Mouse (Mus musculus) mesoderm, embryonic 11.5 days (tissue): ENCODE results near the gene Tanc1.

Source experiments
- DNase-seq: peaks from one replicate; pipeline ENCODE4 v3.0.0-alpha.2; 2012; ENCODE audit warnings: low read depth, low spot score

The Tanc1 gene

GRCm38 (mm10) chr2:59679424-59680020, 67.7 kb downstream of the Tanc1 start:
- DNase-seq: no peak

GRCm38 (mm10) chr2:59680736-59681135, 68.9 kb downstream of the Tanc1 start:
- no peak for DNase-seq

GRCm38 (mm10) chr2:59681181-59681580, 69.3 kb downstream of the Tanc1 start:
- no peak for DNase-seq

GRCm38 (mm10) chr2:59684864-59685605, 73.2 kb downstream of the Tanc1 start:
- DNase-seq: no peak

- no peak for DNase-seq
These were observed 73.7 kb downstream of the Tanc1 start for GRCm38 (mm10) chr2:59685606-59685950.

GRCm38 (mm10) chr2:59688261-59689104, 76.6 kb downstream of the Tanc1 start:
- DNase-seq: peak; percentile 54

- DNase-seq: peak; percentile 55
These were observed 79.3 kb downstream of the Tanc1 start for GRCm38 (mm10) chr2:59691112-59691511.

- no peak for DNase-seq
These were observed 81.6 kb downstream of the Tanc1 start for GRCm38 (mm10) chr2:59693473-59693872.

GRCm38 (mm10) chr2:59697123-59697522, 85.3 kb downstream of the Tanc1 start:
- DNase-seq: no peak

- peak; percentile 71 for DNase-seq
These were observed 86.1 kb downstream of the Tanc1 start for GRCm38 (mm10) chr2:59697722-59698634.

- no peak for DNase-seq
These were observed 86.9 kb downstream of the Tanc1 start for GRCm38 (mm10) chr2:59698635-59699300.

- no peak for DNase-seq
These were observed 88.1 kb downstream of the Tanc1 start for GRCm38 (mm10) chr2:59699893-59700292.

GRCm38 (mm10) chr2:59705221-59705620, 93.4 kb downstream of the Tanc1 start:
- no peak for DNase-seq

- no peak for DNase-seq
These were observed 95.0 kb downstream of the Tanc1 start for GRCm38 (mm10) chr2:59706806-59707205.

GRCm38 (mm10) chr2:59707922-59708706, 96.3 kb downstream of the Tanc1 start:
- no peak for DNase-seq

- DNase-seq: no peak
These were observed 98.9 kb downstream of the Tanc1 start for GRCm38 (mm10) chr2:59710771-59711170.

- DNase-seq: no peak
These were observed 100.2 kb downstream of the Tanc1 start for GRCm38 (mm10) chr2:59711992-59712391.

- no peak for DNase-seq
These were observed 100.6 kb downstream of the Tanc1 start for GRCm38 (mm10) chr2:59712484-59712883.

- no peak for DNase-seq
These were observed 102.0 kb downstream of the Tanc1 start for GRCm38 (mm10) chr2:59713626-59714556.
